Comparison of ENCODE assay signal across 13 mouse cellular contexts in the genomic region with DNA sequence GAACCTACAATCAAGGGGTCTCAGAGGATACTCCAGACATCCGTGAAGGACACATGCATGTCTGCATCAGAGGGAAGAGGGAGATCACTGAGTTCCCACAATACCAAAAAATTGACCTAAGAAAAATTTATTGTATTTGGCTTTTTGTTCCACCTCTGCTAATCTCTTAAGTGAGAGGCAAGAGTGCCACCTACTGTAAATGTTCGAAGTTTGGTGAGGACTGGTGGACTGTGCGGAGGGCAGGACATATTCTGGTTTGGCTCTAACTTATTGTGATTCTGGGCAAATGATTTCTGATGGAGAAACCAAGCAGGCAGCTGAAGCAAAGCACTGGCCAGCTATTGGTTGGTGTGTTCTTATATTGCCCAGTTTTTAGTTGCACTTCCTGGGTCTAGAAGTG. TPM values are rescaled to one million over a fixed set of nuclear protein-coding genes. Genes with fewer than 3 reads are reported as not detected.
DNase-seq lines count a peak whose midpoint lies in the region; ATAC-seq and TF ChIP-seq lines count a peak whose summit lies in the region.
"Had no signal": no experiment of that assay in that cellular context is flagged by ENCODE, and none has a peak within 500 bp of the region (broad histone marks: within the 10 kb centered on the region; RNA-seq: fewer than 3 reads in every experiment).

No protein-coding gene starts in this region.

- H3K36me3 ChIP-seq in heart, postnatal 0 days (replicated peaks; ENCODE audit: control insufficient read depth, insufficient read depth, low read length): no peaks in the 10 kb centered on the region
- H3K36me3 ChIP-seq in lung, embryonic 14.5 days (ENCODE audit: insufficient read depth): no peaks in the 10 kb centered on the region
- H3K36me3 ChIP-seq in kidney, postnatal 0 days (ENCODE audit: insufficient read depth, low read length): no peaks in the 10 kb centered on the region
- H3K36me3 ChIP-seq: liver, embryonic 13.5 days; stomach, embryonic 15.5 days had no signal

- DNase-seq in heart, postnatal 0 days (ENCODE audit: low spot score): no peak
- DNase-seq in heart, adult 8-10 months (ENCODE audit: low spot score): no peak
- peak; percentile 13 for DNase-seq in lung, embryonic 14.5 days
- DNase-seq in lung, postnatal 4 days: no peak
- peak; percentile 34 for DNase-seq in Muller cell, postnatal 12 days (ENCODE audit: inconsistent ontology term)
- peak; percentile 33 for DNase-seq in kidney, postnatal 0 days (ENCODE audit: low spot score)
- DNase-seq in spleen, postnatal 14 days (ENCODE audit: low spot score in 2 of 2): no peak
- no peak for DNase-seq in cerebellum, postnatal 36 days
- DNase-seq: liver, embryonic 13.5 days had no signal

- H3K4me3 ChIP-seq in heart, postnatal 0 days (ENCODE audit: low read depth, low read length): no peak overlapping the region
- H3K4me3 ChIP-seq in lung, embryonic 14.5 days (ENCODE audit: low read depth, low read length): no peak overlapping the region
- no peak overlapping the region for H3K4me3 ChIP-seq in kidney, postnatal 0 days (replicated peaks; ENCODE audit: low read depth, low read length)
- H3K4me3 ChIP-seq: forebrain, embryonic 13.5 days; liver, embryonic 13.5 days; stomach, embryonic 15.5 days had no signal

- no peaks in the 10 kb centered on the region for H3K27me3 ChIP-seq in heart, postnatal 0 days (ENCODE audit: control insufficient read depth, insufficient read depth, low read length)
- no peaks in the 10 kb centered on the region for H3K27me3 ChIP-seq in lung, embryonic 14.5 days (ENCODE audit: insufficient read depth, low read length)
- H3K27me3 ChIP-seq in kidney, postnatal 0 days (ENCODE audit: insufficient read depth, low read length): no peaks in the 10 kb centered on the region
- H3K27me3 ChIP-seq: forebrain, embryonic 13.5 days; liver, embryonic 13.5 days; stomach, embryonic 15.5 days had no signal

- ATAC-seq in heart, postnatal 0 days (ENCODE audit: insufficient read depth, low read depth): no peak
- no peak for ATAC-seq in lung, embryonic 14.5 days (ENCODE audit: insufficient read depth)
- ATAC-seq in kidney, postnatal 0 days (replicated peaks; ENCODE audit: low FRiP score, low read depth): no peak
- ATAC-seq: forebrain, embryonic 13.5 days; hindbrain, embryonic 16.5 days had no signal

- H3K9me3 ChIP-seq in heart, postnatal 0 days (replicated peaks; ENCODE audit: control insufficient read depth, low read length): no peaks in the 10 kb centered on the region
- H3K9me3 ChIP-seq in lung, embryonic 14.5 days (ENCODE audit: low read depth, low read length): no peaks in the 10 kb centered on the region
- no peaks in the 10 kb centered on the region for H3K9me3 ChIP-seq in kidney, postnatal 0 days (replicated peaks; ENCODE audit: low read length)
- H3K9me3 ChIP-seq: forebrain, embryonic 13.5 days; liver, embryonic 13.5 days; stomach, embryonic 15.5 days had no signal

- peak; percentile 37 for TF ChIP-seq CTCF in heart, postnatal 0 days (IDR thresholded peaks at IDR 0.05; ENCODE audit: low read depth)
- TF ChIP-seq CTCF in lung, embryonic 14.5 days (IDR thresholded peaks at IDR 0.05; ENCODE audit: low read depth): peak; percentile 13; the same call in 1 of the 2 replicates
- peak; percentile 66 for TF ChIP-seq CTCF in kidney, postnatal 0 days (IDR thresholded peaks at IDR 0.05; ENCODE audit: low read depth)

- H3K4me2 ChIP-seq in heart, postnatal 0 days (ENCODE audit: low read depth, low read length): no peak overlapping the region
- H3K4me2 ChIP-seq in lung, embryonic 14.5 days: no peak overlapping the region
- H3K4me2 ChIP-seq in kidney, postnatal 0 days (ENCODE audit: low read length): no peak overlapping the region
- H3K4me2 ChIP-seq: forebrain, embryonic 13.5 days; heart, embryonic 11.5 days; liver, embryonic 13.5 days; stomach, embryonic 15.5 days had no signal

- no peaks in the 10 kb centered on the region for H3K4me1 ChIP-seq in heart, postnatal 0 days (ENCODE audit: control insufficient read depth, insufficient read depth)
- no peaks in the 10 kb centered on the region for H3K4me1 ChIP-seq in lung, embryonic 14.5 days (ENCODE audit: insufficient read depth)
- no peaks in the 10 kb centered on the region for H3K4me1 ChIP-seq in kidney, postnatal 0 days (replicated peaks; ENCODE audit: insufficient read depth, low read length)
- H3K4me1 ChIP-seq: forebrain, embryonic 13.5 days; stomach, embryonic 15.5 days had no signal

- H3K27ac ChIP-seq in heart, postnatal 0 days (ENCODE audit: low read depth): no peak overlapping the region
- H3K27ac ChIP-seq in lung, embryonic 14.5 days (ENCODE audit: low read depth): no peak overlapping the region
- H3K27ac ChIP-seq in kidney, postnatal 0 days: no peak overlapping the region
- H3K27ac ChIP-seq: forebrain, embryonic 13.5 days; liver, embryonic 13.5 days; stomach, embryonic 15.5 days had no signal

- no peak overlapping the region for H3K9ac ChIP-seq in heart, postnatal 0 days (replicated peaks; ENCODE audit: low read depth, low read length)
- no peak overlapping the region for H3K9ac ChIP-seq in lung, embryonic 14.5 days
- H3K9ac ChIP-seq in kidney, postnatal 0 days (ENCODE audit: low read depth, low read length): no peak overlapping the region
- H3K9ac ChIP-seq: forebrain, embryonic 13.5 days; liver, embryonic 13.5 days; stomach, embryonic 15.5 days had no signal

- no peak for TF ChIP-seq EP300 in heart, postnatal 0 days (IDR thresholded peaks at IDR 0.05; ENCODE audit: low read depth)

- 74% methylated on average over 3 of the region's 3 CpGs for WGBS in heart, postnatal 0 days
- 69% methylated on average over 3 of the region's 3 CpGs for WGBS in lung, embryonic 14.5 days
- WGBS in kidney, postnatal 0 days: 68% methylated on average over 3 of the region's 3 CpGs

RNA-seq across cellular contexts. Expression of a gene that starts 43.6 kb away (rescaled TPM):
- 0.19 TPM in 2 replicates for total RNA-seq in heart, postnatal 0 days (2014; rRNA removed; ENCODE audit: low replicate concordance)
- polyA plus RNA-seq in heart, postnatal 0 days (2015; fragmentation: Nextera tagmentation; extraction: Ambion mirVana): 0.70 and 0.77 TPM in 2 replicates
- 1 to 10 TPM in 2 of 4 experiments, under 1 TPM in 2; 0.47 to 1.3 (median 0.97) TPM for total RNA-seq in heart, adult 8-10 months (2022)
- polyA plus RNA-seq in lung, embryonic 14.5 days (2014; fragmentation: Nextera tagmentation; extraction: Ambion mirVana): 2.1 and 2.2 TPM in 2 replicates
- polyA plus RNA-seq in kidney, postnatal 0 days (2015; fragmentation: Nextera tagmentation; extraction: Ambion mirVana): 1.1 and 1.4 TPM in 2 replicates

Comparison
In these comparisons a context has a peak if more than half of its experiments do, and no peak if none do; other contexts are left out.
1. DNase-seq: peak in lung, embryonic 14.5 days (single experiment), Muller cell, postnatal 12 days (single experiment) and kidney, postnatal 0 days (single experiment); none in heart, postnatal 0 days (single experiment), heart, adult 8-10 months (single experiment), lung, postnatal 4 days (0 of 2), spleen, postnatal 14 days (0 of 2) and cerebellum, postnatal 36 days (0 of 2).
2. CTCF ChIP-seq: peak in every context shown above with its lines; median percentile 66 in kidney, postnatal 0 days; 37 in heart, postnatal 0 days; 13 in lung, embryonic 14.5 days.